In genomic region chrX:53196392-53196791, GRCm38 (mm10) we compare ENCODE assay signal across 24 mouse cellular contexts. TPM values are rescaled to one million over a fixed set of nuclear protein-coding genes. Genes with fewer than 3 reads are reported as not detected.
DNase-seq lines count a peak whose midpoint lies in the region; ATAC-seq lines count a peak whose summit lies in the region.
"Had no signal": no experiment of that assay in that cellular context is flagged by ENCODE, and none has a peak within 500 bp of the region (broad histone marks: within the 10 kb centered on the region; RNA-seq: fewer than 3 reads in every experiment).

No protein-coding gene starts in this region.

- H3K4me1 ChIP-seq in heart, embryonic 11.5 days (ENCODE audit: control insufficient read depth, insufficient read depth, low read length): no peaks in the 10 kb centered on the region
- H3K4me1 ChIP-seq in kidney, embryonic 14.5 days (ENCODE audit: control insufficient read depth, insufficient read depth, low read length): 0 out of 2 replicates have a peak, but pooled peaks cover 2% of the 10 kb centered on the region
- peaks cover 7% of the 10 kb centered on the region for H3K4me1 ChIP-seq in limb, embryonic 10.5 days
- H3K4me1 ChIP-seq: forebrain, embryonic 13.5 days; hindbrain, embryonic 12.5 days had no signal

- H3K4me3 ChIP-seq in heart, embryonic 11.5 days (ENCODE audit: low read depth, low read length): no peak overlapping the region
- H3K4me3 ChIP-seq in kidney, embryonic 14.5 days (ENCODE audit: low read length): no peak overlapping the region
- no peak overlapping the region for H3K4me3 ChIP-seq in limb, embryonic 10.5 days
- H3K4me3 ChIP-seq: forebrain, embryonic 13.5 days; heart, adult 2 months; hindbrain, embryonic 12.5 days; layer of hippocampus, adult 2 months had no signal

- no peak overlapping the region for H3K9ac ChIP-seq in heart, embryonic 11.5 days (ENCODE audit: low read depth, low read length)
- no peak overlapping the region for H3K9ac ChIP-seq in kidney, embryonic 14.5 days (ENCODE audit: low read depth, low read length)
- H3K9ac ChIP-seq: forebrain, embryonic 13.5 days; hindbrain, embryonic 12.5 days; lung, embryonic 14.5 days had no signal

- no peak for DNase-seq in heart, adult 11 months
- no peak for DNase-seq in kidney, postnatal 14 days
- peak; percentile 55 for DNase-seq in embryo, embryonic 10 days (ENCODE audit: low spot score)
- peak; percentile 35 for DNase-seq in limb, embryonic 10.5 days (ENCODE audit: low spot score)
- DNase-seq in thymus, postnatal 36 days: no peak
- DNase-seq in thymus, postnatal 14 days: no peak
- DNase-seq: adrenal gland, postnatal 14 days; cerebellum, adult 9-11 months; gastrocnemius, postnatal 10 days; heart, adult 2 months; kidney, adult 9 months; layer of hippocampus, postnatal 36 days; lung, embryonic 14.5 days; lung, postnatal 36 days had no signal

- ATAC-seq in heart, embryonic 11.5 days (replicated peaks; ENCODE audit: insufficient number of reproducible peaks, low FRiP score, low TSS enrichment): no peak
- ATAC-seq in kidney, embryonic 14.5 days (ENCODE audit: low FRiP score, low TSS enrichment): peak; percentile 73; the same call in 1 of the 2 replicates
- ATAC-seq: forebrain, embryonic 13.5 days had no signal

- H3K27ac ChIP-seq in heart, embryonic 11.5 days (ENCODE audit: low read depth, low read length): 0 out of 2 replicates have a peak overlapping the region, but pooled peaks have one; percentile 35
- no peak overlapping the region for H3K27ac ChIP-seq in kidney, embryonic 14.5 days (ENCODE audit: low read depth, low read length)
- H3K27ac ChIP-seq in limb, embryonic 10.5 days: no peak overlapping the region
- H3K27ac ChIP-seq: forebrain, embryonic 13.5 days; heart, adult 2 months; hindbrain, embryonic 12.5 days; layer of hippocampus, adult 2 months had no signal

- H3K4me2 ChIP-seq in heart, embryonic 11.5 days: no peak overlapping the region
- no peak overlapping the region for H3K4me2 ChIP-seq in kidney, embryonic 14.5 days (replicated peaks; ENCODE audit: low read depth, low read length)
- H3K4me2 ChIP-seq: forebrain, embryonic 13.5 days; hindbrain, embryonic 12.5 days; liver, embryonic 11.5 days; lung, embryonic 14.5 days had no signal

- H3K27me3 ChIP-seq in heart, embryonic 11.5 days (ENCODE audit: control insufficient read depth, insufficient read depth, low read length): no peaks in the 10 kb centered on the region
- no peaks in the 10 kb centered on the region for H3K27me3 ChIP-seq in kidney, embryonic 14.5 days (ENCODE audit: control insufficient read depth, insufficient read depth, low read length)
- peaks cover 10% of the 10 kb centered on the region; the same call in 1 of the 2 replicates for H3K27me3 ChIP-seq in limb, embryonic 10.5 days (ENCODE audit: low read depth, poor library complexity, severe bottlenecking)
- H3K27me3 ChIP-seq: forebrain, embryonic 13.5 days; hindbrain, embryonic 12.5 days had no signal

- no peaks in the 10 kb centered on the region for H3K36me3 ChIP-seq in heart, embryonic 11.5 days (ENCODE audit: control insufficient read depth, insufficient read depth, low read length)
- H3K36me3 ChIP-seq in kidney, embryonic 14.5 days (ENCODE audit: control insufficient read depth, insufficient read depth, low read length): no peaks in the 10 kb centered on the region
- no peaks in the 10 kb centered on the region for H3K36me3 ChIP-seq in limb, embryonic 10.5 days
- H3K36me3 ChIP-seq: G1E; hindbrain, embryonic 12.5 days had no signal

- 47% methylated on average over 5 of the region's 5 CpGs for WGBS in heart, embryonic 11.5 days (ENCODE audit: insufficient replicate concordance)
- WGBS in kidney, embryonic 14.5 days: 28% methylated on average over 5 of the region's 5 CpGs
- 25% methylated on average over 5 of the region's 5 CpGs for WGBS in limb, embryonic 10.5 days

- H3K9me3 ChIP-seq in heart, embryonic 11.5 days (replicated peaks; ENCODE audit: control insufficient read depth, low read length): no peaks in the 10 kb centered on the region
- no peaks in the 10 kb centered on the region for H3K9me3 ChIP-seq in kidney, embryonic 14.5 days (ENCODE audit: control insufficient read depth, low read length)
- no peaks in the 10 kb centered on the region for H3K9me3 ChIP-seq in limb, embryonic 10.5 days (replicated peaks)
- H3K9me3 ChIP-seq: forebrain, embryonic 13.5 days; G1E; hindbrain, embryonic 12.5 days had no signal

RNA-seq across cellular contexts. Expression of gene Plac1, which starts 43.5 kb away (rescaled TPM):
- polyA plus RNA-seq in heart, embryonic 11.5 days (2014; fragmentation: Nextera tagmentation; extraction: Ambion mirVana): 11.4 and 14.9 TPM in 2 replicates
- 5.4 and 6.0 TPM in 2 replicates for polyA plus RNA-seq in kidney, embryonic 14.5 days (2014; fragmentation: Nextera tagmentation; extraction: Ambion mirVana)
- polyA plus RNA-seq in limb, embryonic 10.5 days (2016; fragmentation: Nextera tagmentation; extraction: Ambion mirVana): 7.7 and 10.2 TPM in 2 replicates
- polyA plus RNA-seq: cortical plate, adult 2 months; G1E; heart, adult 2 months; neural tube, embryonic 14.5 days; urinary bladder, adult 2 months had no signal

Comparison
In these comparisons a context has a peak if more than half of its experiments do, and no peak if none do; other contexts are left out.
1. DNase-seq: peak in embryo, embryonic 10 days (single experiment) and limb, embryonic 10.5 days (single experiment); none in heart, adult 11 months (single experiment), kidney, postnatal 14 days (single experiment), thymus, postnatal 36 days (0 of 2) and thymus, postnatal 14 days (single experiment).